Mouse (Mus musculus): Measurements from ENCODE around the gene Gltp.

Gltp gene

GRCm38 (mm10) chr5:114686726-114687210 is 4.0 kb downstream of the Gltp start:
- H3K36me3 ChIP-seq (ENCODE audit: control insufficient read depth, insufficient read depth, low read length, poor library complexity, severe bottlenecking), result no peaks in the 10 kb centered on the region
- H3K27me3 ChIP-seq (ENCODE audit: control insufficient read depth, insufficient read depth, low read length, poor library complexity, severe bottlenecking), result no peaks in the 10 kb centered on the region
- no peak for DNase-seq (ENCODE audit: low read depth, low spot score)

GRCm38 (mm10) chr5:114685986-114686385 is 4.8 kb downstream of the Gltp start:
- no peaks in the 10 kb centered on the region for H3K27me3 ChIP-seq (ENCODE audit: control insufficient read depth, insufficient read depth, low read length, poor library complexity, severe bottlenecking)
- H3K36me3 ChIP-seq (ENCODE audit: control insufficient read depth, insufficient read depth, low read length, poor library complexity, severe bottlenecking), result no peaks in the 10 kb centered on the region
- no peak for DNase-seq (ENCODE audit: low read depth, low spot score)

DNA sequence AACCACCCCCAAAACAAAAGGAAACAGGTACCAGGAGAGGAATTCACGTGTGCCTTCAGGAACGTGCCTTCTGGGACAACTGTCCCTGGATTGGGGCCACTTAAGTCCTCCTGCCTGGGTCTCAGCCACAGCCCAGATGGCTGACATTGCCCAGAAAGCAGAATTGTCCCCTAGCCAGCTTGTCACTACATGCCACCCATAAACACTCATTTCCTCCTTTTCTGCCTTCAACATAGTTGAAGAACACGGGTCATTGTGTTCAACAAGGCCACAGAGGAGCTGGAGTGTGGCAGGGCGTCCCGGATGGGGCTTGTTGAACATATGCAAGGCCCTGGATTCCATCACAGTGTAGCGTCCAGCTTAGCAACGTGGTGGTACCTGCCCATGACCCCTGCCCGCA is 9.1 kb downstream of the Gltp start:
- peak; percentile 66 for DNase-seq (ENCODE audit: low read depth, low spot score)
- Histone ChIP-seq H3K27me3 (ENCODE audit: control insufficient read depth, insufficient read depth, low read length, poor library complexity, severe bottlenecking) (no peaks in the 10 kb centered on the region), H3K36me3 (ENCODE audit: control insufficient read depth, insufficient read depth, low read length, poor library complexity, severe bottlenecking) (no peaks in the 10 kb centered on the region)

- no peaks in the 10 kb centered on the region for H3K27me3 ChIP-seq (ENCODE audit: control insufficient read depth, insufficient read depth, low read length, poor library complexity, severe bottlenecking)
- no peaks in the 10 kb centered on the region; the same call in none of the 2 replicates for H3K36me3 ChIP-seq (ENCODE audit: control insufficient read depth, insufficient read depth, low read length, poor library complexity, severe bottlenecking)
- DNase-seq (ENCODE audit: low read depth, low spot score), result no peak
These were observed 10.0 kb downstream of the Gltp start for GRCm38 (mm10) chr5:114680676-114681285.

DNA sequence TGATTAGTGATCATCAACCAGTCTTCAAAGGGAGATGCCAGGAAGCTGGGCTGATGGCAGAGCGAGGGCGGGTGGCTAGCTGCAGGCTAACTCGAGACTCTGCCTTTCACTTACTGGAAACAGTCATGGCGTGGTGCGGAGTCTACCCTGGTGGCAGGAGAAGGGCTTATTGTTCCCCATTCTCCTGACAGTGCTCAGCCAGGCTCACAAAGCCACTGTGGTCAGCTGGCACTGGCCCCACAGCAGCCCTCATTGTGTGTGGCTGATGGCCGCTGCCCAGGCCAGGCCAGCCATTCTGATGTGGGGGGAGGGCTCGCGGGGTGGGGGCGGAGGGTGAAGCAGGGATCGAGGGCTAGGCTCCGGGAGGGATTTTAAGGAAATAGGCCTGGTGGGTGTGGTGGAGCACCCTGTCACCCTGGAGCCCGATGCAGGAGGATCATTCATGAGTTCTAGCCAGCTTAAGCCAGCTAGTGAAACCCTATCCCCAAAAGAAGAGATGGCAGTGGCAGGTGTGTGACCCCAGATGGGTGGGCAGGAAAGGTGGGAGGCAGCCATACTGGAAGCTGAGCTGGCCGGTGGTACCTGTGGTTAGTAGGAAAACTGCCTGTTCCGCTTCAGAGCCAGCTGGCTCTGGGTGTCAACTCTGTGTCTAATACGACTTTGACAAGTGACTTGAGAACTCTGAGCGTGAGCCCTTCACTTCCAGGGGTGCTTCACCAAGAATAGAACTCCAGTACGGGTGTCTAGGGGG is 10.8 kb downstream of the Gltp start:
- Histone ChIP-seq H3K36me3 (ENCODE audit: control insufficient read depth, insufficient read depth, low read length, poor library complexity, severe bottlenecking) (no peaks in the 10 kb centered on the region; the same call in none of the 2 replicates), H3K27me3 (ENCODE audit: control insufficient read depth, insufficient read depth, low read length, poor library complexity, severe bottlenecking) (no peaks in the 10 kb centered on the region)
- no peak for DNase-seq (ENCODE audit: low read depth, low spot score)

GRCm38 (mm10) chr5:114674594-114674993 is 16.2 kb downstream of the Gltp start:
- Histone ChIP-seq H3K36me3 (ENCODE audit: control insufficient read depth, insufficient read depth, low read length, poor library complexity, severe bottlenecking) (no peaks in the 10 kb centered on the region; the same call in none of the 2 replicates), H3K27me3 (ENCODE audit: control insufficient read depth, insufficient read depth, low read length, poor library complexity, severe bottlenecking) (no peaks in the 10 kb centered on the region)
- no peak for DNase-seq (ENCODE audit: low read depth, low spot score)

GRCm38 (mm10) chr5:114673114-114673513 is 17.7 kb downstream of the Gltp start:
- peak; percentile 18 for DNase-seq (ENCODE audit: low read depth, low spot score)

DNA sequence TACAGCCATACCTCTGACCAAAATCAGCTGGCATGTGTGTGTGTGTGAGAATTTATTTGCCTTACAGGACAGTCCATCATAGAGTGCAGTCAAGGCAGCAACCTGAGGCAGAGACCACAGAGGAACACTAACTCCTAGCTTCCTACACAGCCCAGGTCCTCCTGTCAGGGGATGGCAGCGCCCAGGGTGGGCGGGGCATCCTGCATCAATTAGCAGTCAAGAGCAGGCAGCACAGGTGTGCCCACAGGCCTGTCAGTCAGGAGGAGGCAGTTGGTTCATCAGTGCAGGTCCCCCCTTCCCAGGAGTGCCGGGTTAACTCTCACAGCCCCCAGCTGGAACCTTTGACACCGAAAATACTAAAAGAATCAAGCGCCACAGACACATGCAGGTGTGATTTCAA is 21.8 kb downstream of the Gltp start:
- DNase-seq (ENCODE audit: low read depth, low spot score), result no peak
- no peaks in the 10 kb centered on the region for H3K27me3 ChIP-seq (ENCODE audit: control insufficient read depth, insufficient read depth, low read length, poor library complexity, severe bottlenecking)
- H3K36me3 ChIP-seq (ENCODE audit: control insufficient read depth, insufficient read depth, low read length, poor library complexity, severe bottlenecking), result no peaks in the 10 kb centered on the region

More at GRCm38 (mm10) chr5:114673114-114673513, 17.7 kb downstream of the Gltp start:
- Histone ChIP-seq H3K36me3 (ENCODE audit: control insufficient read depth, insufficient read depth, low read length, poor library complexity, severe bottlenecking) (no peaks in the 10 kb centered on the region; the same call in none of the 2 replicates), H3K27me3 (ENCODE audit: control insufficient read depth, insufficient read depth, low read length, poor library complexity, severe bottlenecking) (no peaks in the 10 kb centered on the region)

GRCm38 (mm10) chr5:114667228-114667856 is 23.4 kb downstream of the Gltp start:
- no peaks in the 10 kb centered on the region for H3K27me3 ChIP-seq (ENCODE audit: control insufficient read depth, insufficient read depth, low read length, poor library complexity, severe bottlenecking)
- peak; percentile 99 for DNase-seq (ENCODE audit: low read depth, low spot score)

DNA sequence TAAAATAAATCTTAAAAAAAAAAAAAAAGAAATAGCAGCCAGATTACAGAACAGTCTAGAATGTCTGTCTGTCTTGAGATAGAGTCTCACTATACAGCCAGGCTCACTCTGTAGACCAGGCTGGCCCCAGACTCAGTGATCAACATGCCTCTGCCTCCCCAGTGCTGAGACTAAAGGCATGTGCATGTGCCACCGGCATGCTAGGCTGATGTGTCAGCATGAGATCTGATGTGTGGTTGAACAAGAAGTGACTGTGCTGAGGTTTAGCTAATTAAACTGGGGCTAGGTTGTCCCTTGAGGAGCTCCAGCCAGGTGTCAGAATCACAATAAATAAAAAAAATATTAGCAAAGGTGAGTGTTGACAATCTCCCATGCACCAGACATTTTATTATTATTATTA is 24.1 kb downstream of the Gltp start:
- Histone ChIP-seq H3K27me3 (ENCODE audit: control insufficient read depth, insufficient read depth, low read length, poor library complexity, severe bottlenecking) (no peaks in the 10 kb centered on the region), H3K36me3 (ENCODE audit: control insufficient read depth, insufficient read depth, low read length, poor library complexity, severe bottlenecking) (no peaks in the 10 kb centered on the region)
- no peak for DNase-seq (ENCODE audit: low read depth, low spot score)

More at GRCm38 (mm10) chr5:114667228-114667856, 23.4 kb downstream of the Gltp start:
- no peaks in the 10 kb centered on the region for H3K36me3 ChIP-seq (ENCODE audit: control insufficient read depth, insufficient read depth, low read length, poor library complexity, severe bottlenecking)

DNA sequence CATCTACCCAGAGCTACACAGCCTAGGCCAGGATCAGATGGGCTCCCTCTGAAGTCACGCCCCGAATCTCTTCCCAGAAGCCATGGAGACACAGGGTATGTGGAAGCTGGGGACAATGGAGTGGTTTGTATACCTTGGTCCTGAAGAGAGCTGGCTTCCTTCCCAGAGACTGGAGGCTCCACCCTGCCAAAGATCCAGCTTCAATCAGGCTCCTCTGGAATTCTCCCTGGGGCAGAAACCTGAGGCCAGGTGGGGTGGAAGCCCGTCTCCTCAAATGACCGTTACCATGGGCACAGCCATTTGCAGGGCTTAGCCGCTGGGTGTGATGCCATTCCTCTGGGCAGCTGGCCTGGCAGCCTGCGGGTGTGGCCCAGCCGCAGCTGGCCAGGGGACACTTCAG is 26.0 kb downstream of the Gltp start:
- no peak for DNase-seq (ENCODE audit: low read depth, low spot score)
- H3K27me3 ChIP-seq (ENCODE audit: control insufficient read depth, insufficient read depth, low read length, poor library complexity, severe bottlenecking), result no peaks in the 10 kb centered on the region
- no peaks in the 10 kb centered on the region for H3K36me3 ChIP-seq (ENCODE audit: control insufficient read depth, insufficient read depth, low read length, poor library complexity, severe bottlenecking)

DNA sequence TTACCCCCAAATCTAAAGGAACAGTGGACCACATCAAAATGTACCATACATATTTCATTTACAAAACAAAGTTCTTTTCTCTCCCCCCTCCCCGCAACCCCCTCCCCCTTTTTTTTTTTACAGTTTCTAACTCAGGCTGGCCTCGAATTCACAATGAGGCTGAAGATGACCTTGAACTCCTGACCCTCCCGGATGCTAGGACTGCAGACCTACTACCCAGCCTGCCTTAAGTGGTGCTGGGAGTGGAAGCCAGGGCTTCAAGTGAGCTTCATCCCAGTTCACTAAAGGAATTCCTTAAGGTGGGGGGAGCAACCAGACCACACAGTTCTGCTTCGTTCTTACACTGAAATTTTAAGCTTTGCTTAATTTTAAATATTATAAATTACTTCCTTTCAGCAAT is 26.6 kb downstream of the Gltp start:
- H3K27me3 ChIP-seq (ENCODE audit: control insufficient read depth, insufficient read depth, low read length, poor library complexity, severe bottlenecking), result no peaks in the 10 kb centered on the region
- no peak for DNase-seq (ENCODE audit: low read depth, low spot score)
- no peaks in the 10 kb centered on the region for H3K36me3 ChIP-seq (ENCODE audit: control insufficient read depth, insufficient read depth, low read length, poor library complexity, severe bottlenecking)

DNA sequence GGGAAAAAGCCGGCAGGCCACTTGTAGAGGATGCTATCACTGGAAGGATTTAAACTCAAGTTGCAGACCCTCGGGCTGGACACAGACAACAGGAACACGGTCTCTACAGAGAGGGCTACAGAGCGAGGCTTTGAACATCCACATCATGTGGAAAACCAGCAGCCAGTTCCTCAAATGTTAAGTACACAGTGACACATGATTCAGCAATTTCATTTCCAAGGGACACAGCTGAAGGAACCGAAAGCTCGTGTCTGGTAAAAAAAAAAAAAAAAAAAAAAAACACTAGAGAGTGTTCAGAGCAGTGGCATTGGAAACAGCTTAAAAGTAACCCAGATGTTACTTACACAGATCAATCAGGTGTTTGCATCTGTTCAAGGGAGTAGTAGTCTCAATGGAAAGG is 29.8 kb downstream of the Gltp start:
- H3K36me3 ChIP-seq (ENCODE audit: control insufficient read depth, insufficient read depth, low read length, poor library complexity, severe bottlenecking), result no peaks in the 10 kb centered on the region
- DNase-seq (ENCODE audit: low read depth, low spot score), result peak; percentile 49
- H3K27me3 ChIP-seq (ENCODE audit: control insufficient read depth, insufficient read depth, low read length, poor library complexity, severe bottlenecking), result no peaks in the 10 kb centered on the region

- H3K27me3 ChIP-seq (ENCODE audit: control insufficient read depth, insufficient read depth, low read length, poor library complexity, severe bottlenecking), result no peaks in the 10 kb centered on the region
- no peak for DNase-seq (ENCODE audit: low read depth, low spot score)
- H3K36me3 ChIP-seq (ENCODE audit: control insufficient read depth, insufficient read depth, low read length, poor library complexity, severe bottlenecking), result no peaks in the 10 kb centered on the region
These were observed 32.5 kb downstream of the Gltp start, which contains the start of gene Trpv4 for GRCm38 (mm10) chr5:114658255-114658654. Trpv4 (minus strand) TSS chr5:114658421.

DNA sequence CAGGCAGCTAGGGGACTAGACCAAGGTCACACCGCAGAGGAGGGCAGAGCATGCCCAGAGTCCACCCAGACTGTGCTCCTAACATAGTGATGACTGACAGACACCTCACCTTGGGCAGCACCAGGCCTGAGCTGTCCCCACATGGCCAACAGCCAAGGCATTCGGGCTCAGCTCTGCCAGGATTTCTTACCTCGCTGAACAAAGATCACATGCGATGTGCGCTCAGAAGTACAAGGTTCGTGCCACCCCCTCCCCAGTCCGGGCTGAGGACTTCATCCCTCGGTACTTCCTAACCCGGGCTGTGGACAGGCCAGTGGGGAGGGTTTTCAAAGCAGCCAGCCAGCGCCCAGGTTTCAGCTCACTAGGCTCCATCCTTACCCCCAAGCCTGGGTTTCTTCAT is 33.4 kb downstream of the Gltp start:
- H3K36me3 ChIP-seq (ENCODE audit: control insufficient read depth, insufficient read depth, low read length, poor library complexity, severe bottlenecking), result no peaks in the 10 kb centered on the region

More for the DNA sequence above, 33.4 kb downstream of the Gltp start:
- no peaks in the 10 kb centered on the region for H3K27me3 ChIP-seq (ENCODE audit: control insufficient read depth, insufficient read depth, low read length, poor library complexity, severe bottlenecking)
- DNase-seq (ENCODE audit: low read depth, low spot score), result no peak

Data from splenic B cell, adult 2 months (primary cell).